Mouse (Mus musculus) adrenal gland, postnatal 25 days (tissue): ENCODE results near the gene Pla2g2d. TPM values are rescaled to one million over a fixed set of nuclear protein-coding genes. Genes with fewer than 3 reads are reported as not detected.
A peak's percentile ranks its signal among the peaks of the same experiment; 100 is the strongest.

ENCODE experiments used
- DNase-seq: peaks from one replicate; pipeline ENCODE4 v3.0.0; 2021; ENCODE audit warnings: mixed read lengths
- long read RNA-seq: library from polyadenylated mRNA; stranded (forward); transcript quantifications from one replicate; pipeline ENCODE4 v2.0.0, GENCODE M21; 2021
- total RNA-seq: library from RNA; stranded (reverse); gene quantifications from 2 replicates; pipeline ENCODE4 v1.2.3, GENCODE M21; 2021

The Pla2g2d gene
- 2.2 and 2.8 TPM in 2 replicates for total RNA-seq
- long read RNA-seq: 0 reads

- DNase-seq: no peak
These were observed at the start of gene Pla2g2d for GRCm38 (mm10) chr4:138775435-138775834. Pla2g2d (plus strand) TSS chr4:138775735.

GRCm38 (mm10) chr4:138725751-138726150 is 49.8 kb upstream of the Pla2g2d start:
- DNase-seq: no peak

GRCm38 (mm10) chr4:138729018-138729703 is 46.4 kb upstream of the Pla2g2d start:
- no peak for DNase-seq

- DNase-seq: no peak
These were observed 41.4 kb upstream of the Pla2g2d start for GRCm38 (mm10) chr4:138734105-138734504.

GRCm38 (mm10) chr4:138734863-138735262 is 40.7 kb upstream of the Pla2g2d start:
- no peak for DNase-seq

- no peak for DNase-seq
These were observed 38.5 kb upstream of the Pla2g2d start, which contains the start of gene Ubxn10 for GRCm38 (mm10) chr4:138737031-138737430. Ubxn10 (minus strand) TSS chr4:138737167.

GRCm38 (mm10) chr4:138739136-138739851 is 36.2 kb upstream of the Pla2g2d start:
- DNase-seq: no peak

- no peak for DNase-seq
These were observed 29.7 kb upstream of the Pla2g2d start for GRCm38 (mm10) chr4:138745884-138746283.

- DNase-seq: no peak
These were observed 28.7 kb upstream of the Pla2g2d start for GRCm38 (mm10) chr4:138746866-138747265.

- peak; percentile 33 for DNase-seq
These were observed 27.7 kb upstream of the Pla2g2d start for GRCm38 (mm10) chr4:138747851-138748250.

GRCm38 (mm10) chr4:138748369-138749072 is 27.0 kb upstream of the Pla2g2d start:
- DNase-seq: no peak

GRCm38 (mm10) chr4:138752603-138753002 is 22.9 kb upstream of the Pla2g2d start:
- DNase-seq: no peak

- no peak for DNase-seq
These were observed 21.9 kb upstream of the Pla2g2d start for GRCm38 (mm10) chr4:138753608-138754007.

- DNase-seq: no peak
These were observed 21.1 kb upstream of the Pla2g2d start for GRCm38 (mm10) chr4:138754432-138754831.

GRCm38 (mm10) chr4:138755439-138755838 is 20.1 kb upstream of the Pla2g2d start:
- no peak for DNase-seq

- DNase-seq: no peak
These were observed 19.6 kb upstream of the Pla2g2d start for GRCm38 (mm10) chr4:138755983-138756382.

- peak; percentile 39 for DNase-seq
These were observed 18.1 kb upstream of the Pla2g2d start, which contains the start of gene Pla2g2f for GRCm38 (mm10) chr4:138757416-138757815. Pla2g2f (minus strand) TSS chr4:138757626.

- DNase-seq: no peak
These were observed 13.3 kb upstream of the Pla2g2d start for GRCm38 (mm10) chr4:138762266-138762665.

GRCm38 (mm10) chr4:138771970-138772369 is 3.6 kb upstream of the Pla2g2d start:
- DNase-seq: no peak

- no peak for DNase-seq
These were observed 3.1 kb upstream of the Pla2g2d start for GRCm38 (mm10) chr4:138772386-138772785.

GRCm38 (mm10) chr4:138777417-138778407 is 2.2 kb downstream of the Pla2g2d start:
- no peak for DNase-seq

GRCm38 (mm10) chr4:138780300-138780699 is 4.8 kb downstream of the Pla2g2d start:
- peak; percentile 21 for DNase-seq
